Mouse (Mus musculus) gonadal fat pad, adult 2 months (tissue): ENCODE data around the gene Cabp1. TPM values are rescaled to one million over a fixed set of nuclear protein-coding genes. Genes with fewer than 3 reads are reported as not detected.

ENCODE experiments used
- DNase-seq: peaks from one replicate; pipeline ENCODE4 v3.0.0-alpha.2; 2012; ENCODE audit warnings: low read depth
- polyA plus RNA-seq: library from polyadenylated mRNA; depleted of rRNA; stranded (reverse); fragments of >200 nt; gene quantifications from 2 replicates; pipeline ENCODE4 v1.2.3, GENCODE M21; 2012

Cabp1 gene
- polyA plus RNA-seq, 1 experiment: 3.3 TPM

- DNase-seq: no peak
Observed at GRCm38 (mm10) chr5:115208601-115209000, 14.4 kb upstream of the Cabp1 start.

- DNase-seq: no peak
Observed at GRCm38 (mm10) chr5:115207892-115208291, 13.7 kb upstream of the Cabp1 start.

- no peak for DNase-seq
Observed at GRCm38 (mm10) chr5:115207244-115207643, 13.1 kb upstream of the Cabp1 start.

GRCm38 (mm10) chr5:115204562-115205311, 10.6 kb upstream of the Cabp1 start:
- no peak for DNase-seq

GRCm38 (mm10) chr5:115203735-115204561, 9.8 kb upstream of the Cabp1 start:
- DNase-seq: no peak

- DNase-seq: no peak
Observed at GRCm38 (mm10) chr5:115194626-115195221, 543 bp upstream of the Cabp1 start.

GRCm38 (mm10) chr5:115193226-115193625, 955 bp downstream of the Cabp1 start:
- DNase-seq: no peak

- no peak for DNase-seq
Observed at GRCm38 (mm10) chr5:115192828-115193195, 1.4 kb downstream of the Cabp1 start.

- no peak for DNase-seq
Observed at GRCm38 (mm10) chr5:115191880-115192827, 2.0 kb downstream of the Cabp1 start.

- no peak for DNase-seq
Observed at GRCm38 (mm10) chr5:115190081-115190480, 4.1 kb downstream of the Cabp1 start.

- no peak for DNase-seq
Observed at GRCm38 (mm10) chr5:115188824-115189223, 5.4 kb downstream of the Cabp1 start.

- no peak for DNase-seq
Observed at GRCm38 (mm10) chr5:115187188-115188131, 6.7 kb downstream of the Cabp1 start.

GRCm38 (mm10) chr5:115186371-115187073, 7.7 kb downstream of the Cabp1 start:
- DNase-seq: no peak

GRCm38 (mm10) chr5:115184726-115185125, 9.5 kb downstream of the Cabp1 start:
- no peak for DNase-seq

GRCm38 (mm10) chr5:115183482-115183881, 10.7 kb downstream of the Cabp1 start:
- no peak for DNase-seq

GRCm38 (mm10) chr5:115182925-115183324, 11.3 kb downstream of the Cabp1 start:
- DNase-seq: no peak

- DNase-seq: no peak
Observed at GRCm38 (mm10) chr5:115181248-115181940, 12.8 kb downstream of the Cabp1 start.

- DNase-seq: no peak
Observed at GRCm38 (mm10) chr5:115179596-115179995, 14.6 kb downstream of the Cabp1 start.

GRCm38 (mm10) chr5:115177866-115178265, 16.3 kb downstream of the Cabp1 start:
- DNase-seq: no peak
